Comparison of ENCODE assay signal across 7 mouse cellular contexts in the genomic region with DNA sequence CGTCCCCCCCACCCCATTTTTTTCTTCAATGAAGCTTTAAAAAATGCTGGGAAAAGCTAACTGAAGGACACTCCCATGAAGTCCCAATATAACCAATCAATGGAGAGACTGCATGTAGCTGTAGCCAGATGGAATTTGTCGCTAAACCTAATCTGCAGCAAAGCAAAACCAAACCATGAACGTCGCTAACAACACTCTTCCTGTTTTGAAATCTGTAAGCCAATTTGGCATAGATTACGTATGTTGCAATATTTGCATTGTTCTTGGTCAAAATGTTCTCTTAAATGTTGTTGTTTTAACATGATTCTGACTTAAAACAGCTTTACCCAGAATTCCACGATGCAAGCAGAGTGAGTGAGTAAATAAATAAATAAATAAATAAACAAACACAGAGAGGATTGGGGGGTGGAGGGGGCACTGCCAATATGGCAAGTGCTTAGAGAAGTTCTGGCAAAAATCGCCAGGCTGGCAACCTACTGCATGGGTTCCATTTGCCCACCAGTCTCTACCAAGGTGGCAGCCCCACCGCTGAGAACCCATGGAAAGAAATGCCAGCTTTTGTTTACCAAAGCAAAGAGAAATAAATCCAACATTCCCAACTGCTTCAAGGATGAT.
A peak's percentile ranks its signal among the peaks of the same experiment; 100 is the strongest.
DNase-seq lines count a peak whose midpoint lies in the region; ATAC-seq and TF ChIP-seq lines count a peak whose summit lies in the region.

No protein-coding gene starts in this region.

- H3K27me3 ChIP-seq in forebrain, embryonic 16.5 days (replicated peaks; ENCODE audit: control insufficient read depth, insufficient read depth, low read length), result no peaks in the 10 kb centered on the region
- no peaks in the 10 kb centered on the region for H3K27me3 ChIP-seq in limb, embryonic 10.5 days (ENCODE audit: low read depth, poor library complexity, severe bottlenecking)
- H3K27me3 ChIP-seq in midbrain, postnatal 0 days (ENCODE audit: insufficient read depth, low read length), result no peaks in the 10 kb centered on the region

- H3K4me3 ChIP-seq in brown adipose tissue, adult 24 weeks (ENCODE audit: insufficient read depth, low read depth, low read length), result peak overlapping the region; percentile 41; the same call in 1 of the 2 replicates
- H3K4me3 ChIP-seq in forebrain, embryonic 16.5 days (replicated peaks; ENCODE audit: low read length), result peak overlapping the region; percentile 41
- H3K4me3 ChIP-seq in limb, embryonic 10.5 days, result peak overlapping the region; percentile 37
- peak overlapping the region; percentile 38 for H3K4me3 ChIP-seq in midbrain, postnatal 0 days (ENCODE audit: low read depth, low read length)

- H3K36me3 ChIP-seq in forebrain, embryonic 16.5 days (ENCODE audit: control insufficient read depth, insufficient read depth), result no peaks in the 10 kb centered on the region
- no peaks in the 10 kb centered on the region for H3K36me3 ChIP-seq in limb, embryonic 10.5 days
- H3K36me3 ChIP-seq in midbrain, postnatal 0 days (ENCODE audit: insufficient read depth, low read length), result no peaks in the 10 kb centered on the region

- no peak for TF ChIP-seq CTCF in midbrain, postnatal 0 days (IDR thresholded peaks at IDR 0.05)

- 0 out of 2 replicates have a peak overlapping the region, but pooled peaks have one; percentile 5 for H3K27ac ChIP-seq in brown adipose tissue, adult 24 weeks (replicated peaks; ENCODE audit: low read depth, low read length)
- peak overlapping the region; percentile 87 for H3K27ac ChIP-seq in forebrain, embryonic 16.5 days (ENCODE audit: low read length)
- no peak overlapping the region for H3K27ac ChIP-seq in limb, embryonic 10.5 days
- H3K27ac ChIP-seq in midbrain, postnatal 0 days (ENCODE audit: low read depth, low read length), result peak overlapping the region; percentile 75

- 2% methylated on average over 8 of the region's 8 CpGs for WGBS in forebrain, embryonic 16.5 days
- 68% methylated on average over 8 of the region's 8 CpGs for WGBS in limb, embryonic 10.5 days
- 8% methylated on average over 8 of the region's 8 CpGs for WGBS in midbrain, postnatal 0 days

- peak overlapping the region; percentile 63 for H3K4me2 ChIP-seq in forebrain, embryonic 16.5 days (ENCODE audit: low read length)
- H3K4me2 ChIP-seq in midbrain, postnatal 0 days (ENCODE audit: low read depth, low read length, poor library complexity, severe bottlenecking), result peak overlapping the region; percentile 75

- H3K9me3 ChIP-seq in forebrain, embryonic 16.5 days (ENCODE audit: control insufficient read depth, low read length), result no peaks in the 10 kb centered on the region
- H3K9me3 ChIP-seq in limb, embryonic 10.5 days (replicated peaks), result no peaks in the 10 kb centered on the region
- H3K9me3 ChIP-seq in midbrain, postnatal 0 days (ENCODE audit: low read length), result no peaks in the 10 kb centered on the region

- peak; percentile 77 for ATAC-seq in forebrain, embryonic 16.5 days
- ATAC-seq in midbrain, postnatal 0 days (ENCODE audit: low FRiP score), result peak; percentile 81

- H3K9ac ChIP-seq in forebrain, embryonic 16.5 days (replicated peaks; ENCODE audit: low read depth, low read length), result peak overlapping the region; percentile 2
- H3K9ac ChIP-seq in midbrain, postnatal 0 days (replicated peaks; ENCODE audit: low read length, poor library complexity, severe bottlenecking), result peak overlapping the region; percentile 40; the same call in 1 of the 2 replicates

- H3K4me1 ChIP-seq in brown adipose tissue, adult 24 weeks (ENCODE audit: control insufficient read depth, insufficient read depth, insufficient read length, low read length), result peaks cover 5% of the 10 kb centered on the region; the same call in 1 of the 2 replicates
- peaks cover 51% of the 10 kb centered on the region for H3K4me1 ChIP-seq in forebrain, embryonic 16.5 days (replicated peaks; ENCODE audit: control insufficient read depth, insufficient read depth, low read length)
- peaks cover 34% of the 10 kb centered on the region for H3K4me1 ChIP-seq in limb, embryonic 10.5 days
- H3K4me1 ChIP-seq in midbrain, postnatal 0 days (ENCODE audit: insufficient read depth, low read length), result peaks cover 8% of the 10 kb centered on the region

- peak; percentile 9 for DNase-seq in adipocyte (ENCODE audit: low spot score)
- no peak for DNase-seq in limb, embryonic 10.5 days (ENCODE audit: low spot score)
- peak; percentile 80 for DNase-seq in midbrain, postnatal 0 days (ENCODE audit: low spot score)
- DNase-seq in natural killer cell, adult 2 months (ENCODE audit: low spot score in 2 of 2), result no peak
- no peak for DNase-seq in thymus, postnatal 10 days (ENCODE audit: low spot score in 2 of 2)

Comparison
In these comparisons a context has a peak if more than half of its experiments do, and no peak if none do; other contexts are left out.
1. DNase-seq: peak in adipocyte (single experiment) and midbrain, postnatal 0 days (single experiment); none in limb, embryonic 10.5 days (single experiment), natural killer cell, adult 2 months (0 of 2) and thymus, postnatal 10 days (0 of 2).
2. Peak in every context shown above with its lines, with median percentiles within 50 percentile points of each other: H3K4me3 ChIP-seq.